Mouse (Mus musculus): ENCODE data around the gene Pik3c2b. TPM values are rescaled to one million over a fixed set of nuclear protein-coding genes. Genes with fewer than 3 reads are reported as not detected.
A peak's percentile ranks its signal among the peaks of the same experiment; 100 is the strongest.

Pik3c2b gene
- polyA plus RNA-seq, 2 experiments, result 0.48 to 0.76 TPM

DNA sequence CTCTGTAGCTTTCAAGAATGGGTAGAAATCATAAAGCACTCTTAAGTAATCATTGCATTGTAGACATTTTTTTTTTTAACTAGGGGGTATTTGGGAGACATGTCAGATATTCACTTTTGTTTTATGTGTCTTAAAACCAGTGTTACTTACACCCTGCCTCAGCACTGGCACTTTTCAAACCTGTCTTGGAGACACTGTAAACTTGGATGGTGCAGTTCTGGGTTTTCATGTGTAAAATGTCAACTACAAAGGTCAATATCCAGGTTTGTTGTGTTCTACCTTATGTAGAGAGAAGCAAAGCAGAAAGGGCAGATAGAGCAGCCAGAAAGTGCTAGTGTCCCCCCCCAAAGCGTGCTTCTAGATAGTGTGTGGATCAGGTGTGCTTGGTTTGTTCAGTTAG is 92.9 kb downstream of the Pik3c2b start:
- 96% methylated on average over 1 of the region's 1 CpGs for WGBS (ENCODE audit: insufficient replicate concordance)
- Histone ChIP-seq H3K9me3 (ENCODE audit: control insufficient read depth, low read length) (no peaks in the 10 kb centered on the region), H3K9ac (replicated peaks) (no peak overlapping the region), H3K4me2 (ENCODE audit: low read depth) (no peak overlapping the region), H3K27ac (no peak overlapping the region), H3K27me3 (ENCODE audit: control insufficient read depth, insufficient read depth, low read length) (no peaks in the 10 kb centered on the region), H3K4me3 (ENCODE audit: insufficient read depth in 1 of 2, low read depth in 2 of 2, low read length in 2 of 2) (no peak overlapping the region), H3K36me3 (replicated peaks; ENCODE audit: control insufficient read depth, insufficient read depth, low read depth) (peaks cover 88% of the 10 kb centered on the region), H3K4me1 (replicated peaks; ENCODE audit: control insufficient read depth in 2 of 2, insufficient read depth in 2 of 2, low read length in 1 of 2) (peaks cover 5 to 8% of the 10 kb centered on the region in 2 experiments)
- ATAC-seq (ENCODE audit: insufficient read depth) (no peak), DNase-seq (ENCODE audit: low read depth in 3 of 3, low spot score in 3 of 3) (no peak)
- TF ChIP-seq EP300 (IDR thresholded peaks at IDR 0.05; ENCODE audit: low read depth) (no peak), CTCF (IDR thresholded peaks at IDR 0.05; ENCODE audit: low read depth) (no peak)

DNA sequence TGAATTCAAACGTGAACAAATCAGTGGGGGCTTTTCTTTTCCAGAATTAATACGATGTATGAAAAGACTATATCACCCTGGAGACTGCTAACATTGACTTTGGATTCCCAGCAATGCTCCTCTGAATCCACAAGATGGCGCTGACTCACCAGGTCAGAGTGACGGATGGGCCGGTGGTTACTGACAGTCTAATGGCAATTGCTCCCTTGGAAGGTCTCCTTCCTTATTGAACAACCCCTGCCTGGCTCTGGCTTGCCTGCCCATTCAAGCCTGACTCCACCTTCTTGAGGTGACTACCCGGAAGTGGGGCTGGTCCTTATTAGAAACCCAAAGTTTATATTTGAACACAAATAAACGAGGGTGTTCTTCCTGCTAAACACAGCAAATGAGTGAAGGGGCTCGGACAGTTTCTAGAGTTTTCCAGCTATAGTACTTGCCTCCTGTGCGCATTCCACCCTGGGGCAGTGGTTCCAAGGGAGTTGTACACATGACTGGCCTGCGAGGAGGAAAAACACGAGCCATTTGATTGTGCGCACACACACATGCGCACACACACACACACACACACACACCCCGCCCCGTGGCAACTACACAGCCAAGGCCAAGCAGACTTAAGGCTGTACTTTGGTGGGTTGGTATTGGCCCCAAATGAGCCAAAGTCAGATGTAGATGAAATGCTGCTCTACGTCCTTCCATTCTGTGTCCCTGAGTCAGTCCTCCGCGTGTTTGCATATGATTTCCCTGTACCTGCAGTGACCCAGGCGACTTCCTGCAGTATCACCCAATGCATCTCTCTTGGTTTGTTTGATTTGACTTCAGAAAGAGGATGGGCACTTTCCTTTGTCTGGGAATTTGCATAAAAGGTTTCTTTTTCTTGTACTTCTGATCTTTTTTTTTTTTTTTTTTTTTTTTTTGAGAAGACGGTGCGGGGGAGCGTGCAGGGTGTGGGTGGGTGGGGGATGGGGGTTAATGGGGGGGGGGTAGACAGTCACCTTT is 100.8 kb downstream of the Pik3c2b start:
- no peak overlapping the region for H3K4me2 ChIP-seq (ENCODE audit: low read depth)
- 57% methylated on average over 22 of the region's 22 CpGs for WGBS (ENCODE audit: insufficient replicate concordance)
- no peak for TF ChIP-seq EP300 (IDR thresholded peaks at IDR 0.05; ENCODE audit: low read depth)
- peak; percentile 88 for TF ChIP-seq CTCF (IDR thresholded peaks at IDR 0.05; ENCODE audit: low read depth)
- no peaks in the 10 kb centered on the region for H3K4me1 ChIP-seq (replicated peaks; ENCODE audit: control insufficient read depth in 2 of 2, insufficient read depth in 2 of 2, low read length in 1 of 2)
- H3K9me3 ChIP-seq (ENCODE audit: control insufficient read depth, low read length), result no peaks in the 10 kb centered on the region
- no peaks in the 10 kb centered on the region for H3K27me3 ChIP-seq (ENCODE audit: control insufficient read depth, insufficient read depth, low read length)
- no peak overlapping the region for H3K4me3 ChIP-seq (ENCODE audit: insufficient read depth in 1 of 2, low read depth in 2 of 2, low read length in 2 of 2)
- peaks cover 11% of the 10 kb centered on the region for H3K36me3 ChIP-seq (replicated peaks; ENCODE audit: control insufficient read depth, insufficient read depth, low read depth)
- ATAC-seq (ENCODE audit: insufficient read depth) (no peak), DNase-seq (ENCODE audit: low read depth in 3 of 3, low spot score in 3 of 3) (peak in 1 of 3 experiments; percentile 37)
- H3K27ac ChIP-seq, result no peak overlapping the region
- H3K9ac ChIP-seq (replicated peaks), result no peak overlapping the region

DNA sequence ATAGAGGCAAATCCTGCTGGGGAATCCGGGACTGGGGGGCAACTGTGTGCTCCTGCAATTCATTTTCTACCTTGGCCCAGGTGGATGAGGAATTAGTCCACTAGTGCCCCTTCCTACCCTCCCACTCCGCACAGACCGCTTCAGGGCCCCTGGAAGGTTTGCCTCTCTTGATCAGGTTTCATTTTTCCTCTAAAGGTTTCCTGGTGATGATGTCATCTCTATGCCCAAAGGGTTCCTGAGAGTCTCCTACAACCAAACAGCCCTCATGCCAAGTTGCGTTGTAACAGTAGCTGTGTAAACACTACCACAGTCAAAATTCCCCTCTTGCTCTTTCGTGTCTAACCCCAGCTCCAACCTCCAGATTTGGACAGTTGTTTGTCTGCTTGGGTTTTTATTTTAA is 101.9 kb downstream of the Pik3c2b start:
- Histone ChIP-seq H3K4me2 (ENCODE audit: low read depth) (no peak overlapping the region), H3K9me3 (ENCODE audit: control insufficient read depth, low read length) (no peaks in the 10 kb centered on the region), H3K36me3 (replicated peaks; ENCODE audit: control insufficient read depth, insufficient read depth, low read depth) (peaks cover 6% of the 10 kb centered on the region), H3K27ac (no peak overlapping the region), H3K4me1 (replicated peaks; ENCODE audit: control insufficient read depth in 2 of 2, insufficient read depth in 2 of 2, low read length in 1 of 2) (no peaks in the 10 kb centered on the region), H3K27me3 (ENCODE audit: control insufficient read depth, insufficient read depth, low read length) (no peaks in the 10 kb centered on the region), H3K9ac (replicated peaks) (no peak overlapping the region), H3K4me3 (ENCODE audit: insufficient read depth in 1 of 2, low read depth in 2 of 2, low read length in 2 of 2) (no peak overlapping the region)
- TF ChIP-seq EP300 (IDR thresholded peaks at IDR 0.05; ENCODE audit: low read depth) (no peak), CTCF (IDR thresholded peaks at IDR 0.05; ENCODE audit: low read depth) (no peak)
- WGBS (ENCODE audit: insufficient replicate concordance), result 77% methylated on average over 5 of the region's 5 CpGs
- ATAC-seq (ENCODE audit: insufficient read depth) (no peak), DNase-seq (ENCODE audit: low read depth in 3 of 3, low spot score in 3 of 3) (no peak)

DNA sequence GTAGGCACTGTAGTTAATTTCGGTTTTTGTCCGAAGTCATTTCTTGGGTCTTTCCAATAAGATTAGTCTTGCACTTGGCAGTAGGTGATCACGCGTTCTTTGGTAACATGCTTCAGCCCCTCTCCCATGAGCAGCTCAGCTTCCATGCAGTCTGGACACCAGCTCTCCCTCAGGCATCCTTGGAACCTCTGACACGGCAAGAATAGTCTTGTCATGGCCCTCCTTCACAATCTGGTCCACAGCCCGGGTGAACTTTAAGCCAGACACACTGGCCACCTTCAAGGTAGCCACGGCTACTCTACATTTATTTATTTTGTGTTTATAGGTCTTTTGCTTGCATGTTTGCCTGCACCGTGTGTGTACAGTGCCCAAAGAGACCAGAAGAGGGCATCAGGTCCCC is 102.7 kb downstream of the Pik3c2b start:
- ATAC-seq (ENCODE audit: insufficient read depth), result no peak
- Histone ChIP-seq H3K4me3 (ENCODE audit: insufficient read depth in 1 of 2, low read depth in 2 of 2, low read length in 2 of 2) (no peak overlapping the region), H3K9me3 (ENCODE audit: control insufficient read depth, low read length) (no peaks in the 10 kb centered on the region), H3K36me3 (replicated peaks; ENCODE audit: control insufficient read depth, insufficient read depth, low read depth) (no peaks in the 10 kb centered on the region), H3K9ac (replicated peaks) (no peak overlapping the region), H3K27ac (no peak overlapping the region), H3K27me3 (ENCODE audit: control insufficient read depth, insufficient read depth, low read length) (no peaks in the 10 kb centered on the region), H3K4me2 (ENCODE audit: low read depth) (no peak overlapping the region), H3K4me1 (replicated peaks; ENCODE audit: control insufficient read depth in 2 of 2, insufficient read depth in 2 of 2, low read length in 1 of 2) (no peaks in the 10 kb centered on the region)
- WGBS (ENCODE audit: insufficient replicate concordance), result 79% methylated on average over 8 of the region's 8 CpGs
- no peak for DNase-seq (ENCODE audit: low read depth in 3 of 3, low spot score in 3 of 3)
- TF ChIP-seq EP300 (IDR thresholded peaks at IDR 0.05; ENCODE audit: low read depth) (no peak), CTCF (IDR thresholded peaks at IDR 0.05; ENCODE audit: low read depth) (no peak)

DNA sequence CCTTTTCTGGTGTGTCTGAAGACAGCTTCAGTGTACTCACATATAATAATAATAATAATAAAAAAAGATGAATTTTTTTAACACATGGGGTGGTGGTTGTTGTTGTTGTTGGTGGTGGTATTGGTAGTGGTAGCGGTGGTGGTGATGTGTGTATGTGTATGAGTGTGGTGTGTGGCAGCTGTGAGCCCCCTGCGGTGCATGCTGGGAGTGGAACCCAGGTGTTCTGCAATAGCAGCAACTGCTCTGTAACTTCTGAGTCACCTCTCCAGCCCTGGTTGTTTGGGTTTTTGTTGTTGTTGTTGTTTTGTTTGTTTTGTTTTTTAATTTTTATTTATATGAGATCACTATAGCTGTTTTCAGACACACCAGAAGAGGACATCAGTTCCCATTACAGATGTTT is 105.1 kb downstream of the Pik3c2b start:
- WGBS (ENCODE audit: insufficient replicate concordance), result 83% methylated on average over 2 of the region's 2 CpGs
- no peak for ATAC-seq (ENCODE audit: insufficient read depth)

More for the DNA sequence above, 105.1 kb downstream of the Pik3c2b start:
- Histone ChIP-seq H3K9ac (replicated peaks) (no peak overlapping the region), H3K4me3 (ENCODE audit: insufficient read depth in 1 of 2, low read depth in 2 of 2, low read length in 2 of 2) (no peak overlapping the region), H3K36me3 (replicated peaks; ENCODE audit: control insufficient read depth, insufficient read depth, low read depth) (no peaks in the 10 kb centered on the region), H3K27me3 (ENCODE audit: control insufficient read depth, insufficient read depth, low read length) (no peaks in the 10 kb centered on the region), H3K4me2 (ENCODE audit: low read depth) (no peak overlapping the region), H3K4me1 (replicated peaks; ENCODE audit: control insufficient read depth in 2 of 2, insufficient read depth in 2 of 2, low read length in 1 of 2) (no peaks in the 10 kb centered on the region), H3K9me3 (ENCODE audit: control insufficient read depth, low read length) (no peaks in the 10 kb centered on the region), H3K27ac (no peak overlapping the region)
- TF ChIP-seq CTCF (IDR thresholded peaks at IDR 0.05; ENCODE audit: low read depth) (no peak), EP300 (IDR thresholded peaks at IDR 0.05; ENCODE audit: low read depth) (no peak)
- DNase-seq (ENCODE audit: low read depth in 3 of 3, low spot score in 3 of 3), result no peak
